Mouse (Mus musculus): ENCODE data around the gene Neil3. TPM values are rescaled to one million over a fixed set of nuclear protein-coding genes. Genes with fewer than 3 reads are reported as not detected.

Gene Neil3
- total RNA-seq (2015; ENCODE audit: low replicate concordance) (417 and 559 TPM in 2 replicates), total RNA-seq (2017; ENCODE audit: low replicate concordance) (465 and 490 TPM in 2 replicates)

GRCm38 (mm10) chr8:53638495-53639171, at the start of gene Neil3:
Gene Neil3, minus strand, starts transcription at chr8:53639065.
- peak; percentile 94 for ATAC-seq (replicated peaks; ENCODE audit: low FRiP score, poor library complexity, severe bottlenecking)

GRCm38 (mm10) chr8:53680846-53681245, 42.0 kb upstream of the Neil3 start:
- ATAC-seq (replicated peaks; ENCODE audit: low FRiP score, poor library complexity, severe bottlenecking), result no peak

GRCm38 (mm10) chr8:53663946-53664345, 25.1 kb upstream of the Neil3 start:
- ATAC-seq (replicated peaks; ENCODE audit: low FRiP score, poor library complexity, severe bottlenecking), result no peak; the same call in 1 of the 2 replicates

GRCm38 (mm10) chr8:53661436-53661835, 22.6 kb upstream of the Neil3 start:
- ATAC-seq (replicated peaks; ENCODE audit: low FRiP score, poor library complexity, severe bottlenecking), result no peak

GRCm38 (mm10) chr8:53630618-53631017, 8.2 kb downstream of the Neil3 start:
- ATAC-seq (replicated peaks; ENCODE audit: low FRiP score, poor library complexity, severe bottlenecking), result no peak

GRCm38 (mm10) chr8:53628864-53629415, 9.9 kb downstream of the Neil3 start:
- no peak for ATAC-seq (replicated peaks; ENCODE audit: low FRiP score, poor library complexity, severe bottlenecking)

- ATAC-seq (replicated peaks; ENCODE audit: low FRiP score, poor library complexity, severe bottlenecking), result no peak
Observed at GRCm38 (mm10) chr8:53623425-53623824, 15.4 kb downstream of the Neil3 start.

GRCm38 (mm10) chr8:53619196-53619595, 19.7 kb downstream of the Neil3 start:
- no peak for ATAC-seq (replicated peaks; ENCODE audit: low FRiP score, poor library complexity, severe bottlenecking)

GRCm38 (mm10) chr8:53614288-53614646, 24.6 kb downstream of the Neil3 start:
- no peak for ATAC-seq (replicated peaks; ENCODE audit: low FRiP score, poor library complexity, severe bottlenecking)

- ATAC-seq (replicated peaks; ENCODE audit: low FRiP score, poor library complexity, severe bottlenecking), result no peak
Observed at GRCm38 (mm10) chr8:53613577-53614287, 25.1 kb downstream of the Neil3 start.

- no peak for ATAC-seq (replicated peaks; ENCODE audit: low FRiP score, poor library complexity, severe bottlenecking)
Observed at GRCm38 (mm10) chr8:53612297-53612696, 26.6 kb downstream of the Neil3 start.

- peak; percentile 71 for ATAC-seq (replicated peaks; ENCODE audit: low FRiP score, poor library complexity, severe bottlenecking)
Observed at GRCm38 (mm10) chr8:53607040-53607439, 31.8 kb downstream of the Neil3 start.

- ATAC-seq (replicated peaks; ENCODE audit: low FRiP score, poor library complexity, severe bottlenecking), result no peak
Observed at GRCm38 (mm10) chr8:53604906-53605305, 34.0 kb downstream of the Neil3 start.

- no peak for ATAC-seq (replicated peaks; ENCODE audit: low FRiP score, poor library complexity, severe bottlenecking)
Observed at GRCm38 (mm10) chr8:53603672-53604071, 35.2 kb downstream of the Neil3 start.

GRCm38 (mm10) chr8:53600826-53601225, 38.0 kb downstream of the Neil3 start:
- ATAC-seq (replicated peaks; ENCODE audit: low FRiP score, poor library complexity, severe bottlenecking), result no peak

- no peak for ATAC-seq (replicated peaks; ENCODE audit: low FRiP score, poor library complexity, severe bottlenecking)
Observed at GRCm38 (mm10) chr8:53600025-53600811, 38.6 kb downstream of the Neil3 start.

- ATAC-seq (replicated peaks; ENCODE audit: low FRiP score, poor library complexity, severe bottlenecking), result no peak
Observed at GRCm38 (mm10) chr8:53598101-53598500, 40.8 kb downstream of the Neil3 start.

GRCm38 (mm10) chr8:53591777-53592176, 47.1 kb downstream of the Neil3 start:
- ATAC-seq (replicated peaks; ENCODE audit: low FRiP score, poor library complexity, severe bottlenecking), result no peak

- no peak for ATAC-seq (replicated peaks; ENCODE audit: low FRiP score, poor library complexity, severe bottlenecking)
Observed at GRCm38 (mm10) chr8:53573600-53573999, 65.3 kb downstream of the Neil3 start.

GRCm38 (mm10) chr8:53566223-53566622, 72.6 kb downstream of the Neil3 start:
- no peak for ATAC-seq (replicated peaks; ENCODE audit: low FRiP score, poor library complexity, severe bottlenecking)

Measured in erythroid progenitor cell, adult 5-6 weeks (primary cell).